Mouse (Mus musculus): Measurements from ENCODE around the gene Krt31. TPM values are rescaled to one million over a fixed set of nuclear protein-coding genes. Genes with fewer than 3 reads are reported as not detected.

Gene Krt31
- total and polyA plus RNA-seq, 2 experiments from 2014 or later: 0.93 TPM; not detected in 1

DNA sequence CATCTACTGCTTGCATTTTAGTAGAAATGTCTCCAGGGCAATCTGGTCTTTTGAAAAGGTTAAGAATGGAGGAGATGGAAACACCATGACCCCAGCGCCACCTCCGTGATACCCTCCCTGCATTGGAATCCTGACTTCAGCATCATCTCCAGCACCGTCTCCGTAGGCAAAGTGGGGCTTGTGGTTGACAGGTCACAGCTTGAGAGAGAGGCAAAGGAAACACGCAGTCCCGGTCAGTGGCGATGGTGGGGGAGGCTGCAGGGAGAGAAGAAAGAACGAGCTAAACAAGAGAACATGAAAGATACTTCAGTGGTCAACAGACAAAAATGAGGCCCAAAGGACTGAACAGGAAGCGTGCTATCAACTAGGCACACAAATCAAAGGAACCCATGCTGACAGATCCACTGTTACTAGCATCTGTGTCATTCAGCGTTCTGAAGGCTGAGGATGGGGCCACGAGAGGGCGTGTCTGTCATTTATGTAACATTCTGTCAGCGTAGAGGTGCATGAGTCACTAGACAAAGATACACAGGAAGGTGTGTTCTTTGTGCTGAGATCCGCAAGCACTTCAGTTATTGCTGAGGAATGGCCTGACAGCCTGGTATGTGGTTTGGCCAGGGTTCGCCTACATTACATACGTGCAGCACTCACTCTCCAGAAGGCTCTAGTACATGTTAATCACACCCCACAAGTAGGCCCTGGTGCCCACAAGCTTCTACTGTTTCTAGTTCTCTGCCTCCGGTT is 17.1 kb upstream of the Krt31 start:
- Histone ChIP-seq H3K36me3 (ENCODE audit: insufficient read depth, low read length) (no peaks in the 10 kb centered on the region), H3K4me2 (ENCODE audit: low read depth, low read length, poor library complexity, severe bottlenecking) (no peak overlapping the region)
- DNase-seq (ENCODE audit: low spot score): no peak

DNA sequence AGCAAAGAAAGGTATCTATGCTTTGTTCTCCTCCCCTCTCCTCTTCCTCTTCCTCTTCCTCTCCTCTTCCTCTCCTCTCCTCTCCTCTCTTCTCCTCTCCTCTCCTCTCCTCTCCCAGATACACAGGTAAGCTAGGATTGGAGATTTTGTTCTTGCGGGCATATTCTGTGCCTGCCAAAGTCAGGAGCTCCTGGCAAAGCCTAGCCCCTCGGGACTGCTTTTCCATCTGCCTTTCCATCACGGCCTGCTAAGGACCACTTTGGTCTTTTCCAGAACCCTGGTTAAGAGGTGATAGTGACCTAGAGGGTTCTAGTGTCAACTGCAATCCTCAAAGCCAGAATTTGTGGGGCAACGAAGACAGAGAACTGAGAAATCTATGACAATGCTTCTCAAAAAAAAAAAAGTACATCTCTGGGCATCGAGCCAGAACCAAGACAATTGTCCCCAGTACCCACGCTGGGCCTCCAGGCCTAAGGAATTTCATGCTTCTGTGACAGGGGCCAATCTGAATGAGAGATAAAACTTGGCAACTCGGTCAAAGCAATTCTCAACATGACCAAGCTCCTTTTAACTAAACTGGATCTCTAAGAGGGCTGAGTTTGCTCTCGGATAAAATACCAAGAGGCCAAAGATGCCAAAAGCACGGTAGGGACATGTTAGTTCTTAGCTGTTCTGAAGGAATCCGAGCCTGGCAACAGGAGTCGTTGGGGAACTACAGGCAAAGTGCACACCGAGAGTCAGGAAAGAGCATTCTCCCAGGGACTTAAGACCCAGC is 16.1 kb upstream of the Krt31 start:
- Histone ChIP-seq H3K4me1 (ENCODE audit: insufficient read depth, low read length) (no peaks in the 10 kb centered on the region), H3K36me3 (ENCODE audit: insufficient read depth, low read length) (no peaks in the 10 kb centered on the region), H3K9ac (replicated peaks; ENCODE audit: low read length, poor library complexity, severe bottlenecking) (no peak overlapping the region), H3K27ac (ENCODE audit: low read depth, low read length) (no peak overlapping the region), H3K9me3 (ENCODE audit: low read length) (no peaks in the 10 kb centered on the region), H3K4me3 (ENCODE audit: low read depth, low read length) (no peak overlapping the region), H3K4me2 (ENCODE audit: low read depth, low read length, poor library complexity, severe bottlenecking) (no peak overlapping the region), H3K27me3 (ENCODE audit: insufficient read depth, low read length) (no peaks in the 10 kb centered on the region)
- DNase-seq (ENCODE audit: low spot score) (peak; percentile 32), ATAC-seq (ENCODE audit: low FRiP score) (no peak)
- 49% methylated on average over 12 of the region's 12 CpGs for WGBS
- no peak for TF ChIP-seq CTCF (IDR thresholded peaks at IDR 0.05)

More for the DNA sequence above, 17.1 kb upstream of the Krt31 start:
- 88% methylated on average over 17 of the region's 17 CpGs for WGBS
- no peak for TF ChIP-seq CTCF (IDR thresholded peaks at IDR 0.05)
- no peak overlapping the region for H3K9ac ChIP-seq (replicated peaks; ENCODE audit: low read length, poor library complexity, severe bottlenecking)
- H3K27me3 ChIP-seq (ENCODE audit: insufficient read depth, low read length): no peaks in the 10 kb centered on the region
- H3K27ac ChIP-seq (ENCODE audit: low read depth, low read length): no peak overlapping the region
- ATAC-seq (ENCODE audit: low FRiP score): no peak
- no peaks in the 10 kb centered on the region for H3K4me1 ChIP-seq (ENCODE audit: insufficient read depth, low read length)
- no peak overlapping the region for H3K4me3 ChIP-seq (ENCODE audit: low read depth, low read length)
- H3K9me3 ChIP-seq (ENCODE audit: low read length): no peaks in the 10 kb centered on the region

DNA sequence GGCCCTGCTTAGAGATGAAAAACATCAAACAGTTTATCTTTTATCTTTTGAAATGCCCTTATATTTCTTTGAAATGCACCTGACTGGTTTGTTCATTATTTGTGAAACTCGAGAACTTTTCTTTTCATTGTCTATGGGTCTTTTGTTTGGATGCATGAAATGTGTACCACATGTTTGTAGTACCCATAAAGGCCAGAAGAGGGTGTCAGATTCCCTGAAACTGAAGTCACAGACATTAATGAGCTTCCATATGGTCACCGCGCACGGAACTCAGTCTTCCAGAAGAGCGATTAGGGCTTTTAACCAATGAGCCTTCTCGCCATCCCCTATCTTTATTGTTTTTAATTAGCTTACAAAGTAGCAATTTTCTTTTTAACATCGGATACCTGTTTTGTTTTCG is 8.5 kb upstream of the Krt31 start:
- H3K9ac ChIP-seq (replicated peaks; ENCODE audit: low read length, poor library complexity, severe bottlenecking): no peak overlapping the region
- no peaks in the 10 kb centered on the region for H3K27me3 ChIP-seq (ENCODE audit: insufficient read depth, low read length)
- WGBS: 79% methylated on average over 8 of the region's 8 CpGs
- no peak overlapping the region for H3K27ac ChIP-seq (ENCODE audit: low read depth, low read length)
- H3K36me3 ChIP-seq (ENCODE audit: insufficient read depth, low read length): no peaks in the 10 kb centered on the region
- no peaks in the 10 kb centered on the region for H3K4me1 ChIP-seq (ENCODE audit: insufficient read depth, low read length)
- H3K9me3 ChIP-seq (ENCODE audit: low read length): no peaks in the 10 kb centered on the region
- DNase-seq (ENCODE audit: low spot score) (peak; percentile 33), ATAC-seq (ENCODE audit: low FRiP score) (no peak)
- H3K4me2 ChIP-seq (ENCODE audit: low read depth, low read length, poor library complexity, severe bottlenecking): no peak overlapping the region
- no peak overlapping the region for H3K4me3 ChIP-seq (ENCODE audit: low read depth, low read length)
- peak; percentile 39 for TF ChIP-seq CTCF (IDR thresholded peaks at IDR 0.05)

DNA sequence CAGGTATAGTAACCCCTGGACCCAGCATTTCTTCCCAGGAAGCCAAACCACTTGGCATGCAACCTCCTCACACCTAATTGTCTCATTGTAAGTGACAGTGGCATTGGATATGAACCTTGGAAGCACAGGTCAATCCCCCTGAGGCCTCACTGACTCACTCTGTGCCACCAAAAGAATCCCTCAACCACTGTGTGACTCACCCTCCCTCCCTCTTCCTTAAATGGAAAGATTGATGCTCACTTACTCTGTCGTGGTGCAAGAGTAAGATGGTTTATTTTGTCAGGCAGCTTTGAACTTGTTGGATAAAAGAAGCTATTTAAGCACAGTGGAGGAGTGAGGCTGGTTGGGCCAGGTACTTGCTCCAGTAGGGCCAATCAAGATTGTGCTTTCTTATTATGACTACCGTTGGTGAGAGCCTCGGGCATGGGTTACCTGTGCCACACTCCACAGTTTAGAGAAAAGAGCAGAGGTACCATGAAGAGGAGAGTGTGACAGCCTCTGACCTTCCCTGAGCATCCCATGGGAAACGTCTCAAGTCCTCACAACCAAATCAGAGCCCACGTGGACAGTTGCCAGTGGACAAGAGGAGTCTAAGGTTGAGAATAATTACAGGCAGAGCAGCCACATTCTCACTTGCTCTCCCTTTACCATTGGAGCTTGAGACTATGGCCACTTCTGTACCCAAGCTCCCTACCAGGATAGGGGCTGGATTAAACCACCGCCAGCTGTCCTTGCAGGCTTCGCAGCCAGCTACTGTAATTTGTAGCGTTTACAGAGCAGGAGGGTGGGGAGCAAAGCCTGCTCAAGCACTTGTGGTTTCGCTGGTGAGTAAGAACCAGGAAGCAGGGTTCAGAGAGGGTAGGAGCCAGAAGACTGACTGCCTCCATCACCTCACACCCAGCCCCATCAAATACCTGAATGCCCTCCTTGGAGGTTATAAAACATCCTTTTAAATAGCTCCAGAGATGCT is 5.6 kb upstream of the Krt31 start:
- ATAC-seq (ENCODE audit: low FRiP score) (no peak), DNase-seq (ENCODE audit: low spot score) (no peak)
- no peak overlapping the region for H3K4me3 ChIP-seq (ENCODE audit: low read depth, low read length)
- H3K4me2 ChIP-seq (ENCODE audit: low read depth, low read length, poor library complexity, severe bottlenecking): no peak overlapping the region
- H3K27me3 ChIP-seq (ENCODE audit: insufficient read depth, low read length): no peaks in the 10 kb centered on the region
- H3K9me3 ChIP-seq (ENCODE audit: low read length): no peaks in the 10 kb centered on the region
- no peaks in the 10 kb centered on the region for H3K36me3 ChIP-seq (ENCODE audit: insufficient read depth, low read length)
- TF ChIP-seq CTCF (IDR thresholded peaks at IDR 0.05): no peak
- H3K9ac ChIP-seq (replicated peaks; ENCODE audit: low read length, poor library complexity, severe bottlenecking): no peak overlapping the region
- WGBS: 76% methylated on average over 9 of the region's 9 CpGs
- H3K4me1 ChIP-seq (ENCODE audit: insufficient read depth, low read length): no peaks in the 10 kb centered on the region
- H3K27ac ChIP-seq (ENCODE audit: low read depth, low read length): no peak overlapping the region

DNA sequence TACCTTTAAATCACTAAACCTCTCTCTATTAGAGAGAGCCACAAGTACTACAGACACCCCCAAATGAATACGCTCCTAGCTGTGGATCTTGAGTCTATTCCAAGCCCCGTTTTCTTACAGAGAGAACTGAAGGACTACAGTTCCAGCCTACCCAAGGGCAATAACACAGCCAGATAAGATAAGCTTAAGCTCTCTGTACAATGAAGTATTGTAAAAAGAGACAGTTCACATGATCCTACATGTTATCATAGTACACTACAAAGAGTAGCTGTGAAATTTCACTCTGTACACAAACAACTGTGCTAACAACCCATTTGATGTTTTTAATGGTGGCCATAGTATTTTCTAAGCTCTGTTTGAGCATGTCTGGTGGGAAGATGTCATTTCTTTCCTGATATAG is 3.2 kb downstream of the Krt31 start:
- ATAC-seq (ENCODE audit: low FRiP score) (no peak), DNase-seq (ENCODE audit: low spot score) (no peak)
- H3K4me2 ChIP-seq (ENCODE audit: low read depth, low read length, poor library complexity, severe bottlenecking): no peak overlapping the region
- H3K27me3 ChIP-seq (ENCODE audit: insufficient read depth, low read length): no peaks in the 10 kb centered on the region
- no peaks in the 10 kb centered on the region for H3K4me1 ChIP-seq (ENCODE audit: insufficient read depth, low read length)
- TF ChIP-seq CTCF (IDR thresholded peaks at IDR 0.05): no peak
- H3K36me3 ChIP-seq (ENCODE audit: insufficient read depth, low read length): no peaks in the 10 kb centered on the region
- H3K9ac ChIP-seq (replicated peaks; ENCODE audit: low read length, poor library complexity, severe bottlenecking): no peak overlapping the region
- WGBS: 84% methylated on average over 2 of the region's 2 CpGs
- no peak overlapping the region for H3K4me3 ChIP-seq (ENCODE audit: low read depth, low read length)
- no peak overlapping the region for H3K27ac ChIP-seq (ENCODE audit: low read depth, low read length)
- H3K9me3 ChIP-seq (ENCODE audit: low read length): no peaks in the 10 kb centered on the region

Measured in midbrain, postnatal 0 days (tissue).